Mouse (Mus musculus) intestine, embryonic 16.5 days (tissue): ENCODE results near the gene Tex2. TPM values are rescaled to one million over a fixed set of nuclear protein-coding genes. Genes with fewer than 3 reads are reported as not detected.

ENCODE experiments used
- ATAC-seq: fragments of 200-750 bp; cut with Nextera tagmentation; 2 replicates; pipeline ENCODE4 v1.8.0; 2017; ENCODE audit warnings: moderate TSS enrichment, moderate library complexity
- H3K27ac ChIP-seq: fragments of 300-500 bp; sonication (generic); 2 replicates; pipeline ENCODE4 v1.5.1; 2014; ENCODE audit warnings: mild to moderate bottlenecking, low read length
- H3K27me3 ChIP-seq: fragments of 300-500 bp; sonication (generic); replicated peaks from 2 replicates; pipeline ENCODE4 v1.6.1; 2014; ENCODE audit warnings: low read length, control low read depth, mixed read lengths; ENCODE audit not compliant: control insufficient read depth, insufficient read depth
- H3K36me3 ChIP-seq: fragments of 300-500 bp; sonication (generic); 2 replicates; pipeline ENCODE4 v1.6.1; 2014; ENCODE audit warnings: low read length, control low read depth; ENCODE audit not compliant: control insufficient read depth, insufficient read depth
- H3K4me1 ChIP-seq: fragments of 300-500 bp; sonication (generic); 2 replicates; pipeline ENCODE4 v1.6.1; 2014; ENCODE audit warnings: low read length, control low read depth, mixed read lengths; ENCODE audit not compliant: control insufficient read depth, insufficient read depth
- H3K4me2 ChIP-seq: fragments of 300-500 bp; sonication (generic); 2 replicates; pipeline ENCODE4 v1.6.1; 2014; ENCODE audit warnings: low read depth, low read length, control low read depth
- H3K4me3 ChIP-seq: fragments of 300-500 bp; sonication (generic); 2 replicates; pipeline ENCODE4 v1.5.1; 2014; ENCODE audit warnings: mild to moderate bottlenecking, low read length
- H3K9ac ChIP-seq: fragments of 300-500 bp; sonication (generic); 2 replicates; pipeline ENCODE4 v1.6.1; 2014; ENCODE audit warnings: low read depth, low read length
- H3K9me3 ChIP-seq: fragments of 300-500 bp; sonication (generic); 2 replicates; pipeline ENCODE4 v1.6.1; 2016; ENCODE audit warnings: low read length, control low read depth; ENCODE audit not compliant: control insufficient read depth
- WGBS: fragments of 180-500 bp; shearing (Covaris S2); extraction: QIAGEN DNeasy Blood & Tissue Kit; methylation state at CpG from one replicate; pipeline ENCODE4 v1.1.7; 2014; 5-methylcytosine and 5-hydroxymethylcytosine counted together
- polyA plus RNA-seq: library from polyadenylated mRNA; unstranded; fragments of >200 nt; fragmentation: Nextera tagmentation; extraction: Ambion mirVana; gene quantifications from 2 replicates; pipeline ENCODE4 v1.2.1, GENCODE M21; 2015

The Tex2 gene
- polyA plus RNA-seq, 1 experiment from 2014 or later, result 11.7 TPM

GRCm38 (mm10) chr11:106488126-106488561 lies 125.1 kb downstream of the Tex2 start:
- peak overlapping the region; percentile 58 for H3K9ac ChIP-seq
- peaks cover 16% of the 10 kb centered on the region for H3K4me1 ChIP-seq
- no peaks in the 10 kb centered on the region for H3K9me3 ChIP-seq
- peak; percentile 65 for ATAC-seq
- H3K4me3 ChIP-seq, result peak overlapping the region; percentile 97
- no peaks in the 10 kb centered on the region for H3K27me3 ChIP-seq
- H3K36me3 ChIP-seq, result no peaks in the 10 kb centered on the region
- H3K4me2 ChIP-seq, result peak overlapping the region; percentile 83
- 12% methylated on average over 17 of the region's 17 CpGs for WGBS
- peak overlapping the region; percentile 57 for H3K27ac ChIP-seq

GRCm38 (mm10) chr11:106487733-106488115 lies 125.5 kb downstream of the Tex2 start, which contains the start of gene Ern1:
Gene Ern1 (minus strand): TSS chr11:106487852.
- Histone ChIP-seq H3K9me3 (no peaks in the 10 kb centered on the region), H3K4me2 (peak within 1 kb of the TSS; percentile 83), H3K4me1 (peaks cover 16% of the 10 kb centered on the region), H3K9ac (peak within 1 kb of the TSS; percentile 93), H3K4me3 (peak within 1 kb of the TSS; percentile 97), H3K36me3 (no peaks in the 10 kb centered on the region), H3K27me3 (no peaks in the 10 kb centered on the region), H3K27ac (peak within 1 kb of the TSS; percentile 92)
- ATAC-seq, result peak; percentile 98
- WGBS, result 0% methylated on average over 28 of the region's 28 CpGs

GRCm38 (mm10) chr11:106486866-106487732 lies 126.1 kb downstream of the Tex2 start:
- WGBS, result under 1% methylated on average over 86 of the region's 86 CpGs

GRCm38 (mm10) chr11:106486042-106486865 lies 127.0 kb downstream of the Tex2 start:
- WGBS, result 30% methylated on average over 16 of the region's 16 CpGs
- H3K4me1 ChIP-seq, result peaks cover 19% of the 10 kb centered on the region
- H3K9me3 ChIP-seq, result no peaks in the 10 kb centered on the region
- peak overlapping the region; percentile 97 for H3K4me3 ChIP-seq
- H3K4me2 ChIP-seq, result peak overlapping the region; percentile 83
- ATAC-seq, result no peak
- H3K36me3 ChIP-seq, result no peaks in the 10 kb centered on the region
- H3K27me3 ChIP-seq, result no peaks in the 10 kb centered on the region
- H3K27ac ChIP-seq, result no peak overlapping the region
- H3K9ac ChIP-seq, result peak overlapping the region; percentile 93

More at GRCm38 (mm10) chr11:106486866-106487732, 126.1 kb downstream of the Tex2 start:
- Histone ChIP-seq H3K4me2 (peak overlapping the region; percentile 83), H3K9ac (peak overlapping the region; percentile 93), H3K27me3 (no peaks in the 10 kb centered on the region), H3K9me3 (no peaks in the 10 kb centered on the region), H3K4me3 (peak overlapping the region; percentile 97), H3K27ac (peak overlapping the region; percentile 92), H3K4me1 (peaks cover 16% of the 10 kb centered on the region), H3K36me3 (no peaks in the 10 kb centered on the region)
- peak; percentile 85 for ATAC-seq

GRCm38 (mm10) chr11:106485611-106486010 lies 127.6 kb downstream of the Tex2 start:
- Histone ChIP-seq H3K4me2 (no peak overlapping the region; the same call in 1 of the 2 replicates), H3K27ac (no peak overlapping the region), H3K4me3 (no peak overlapping the region), H3K36me3 (no peaks in the 10 kb centered on the region), H3K27me3 (no peaks in the 10 kb centered on the region), H3K9ac (no peak overlapping the region), H3K4me1 (peaks cover 19% of the 10 kb centered on the region), H3K9me3 (no peaks in the 10 kb centered on the region)
- no peak for ATAC-seq
- 74% methylated on average over 4 of the region's 4 CpGs for WGBS

- H3K27me3 ChIP-seq, result no peaks in the 10 kb centered on the region
- ATAC-seq, result no peak
- WGBS, result 83% methylated on average over 4 of the region's 4 CpGs
Observed at GRCm38 (mm10) chr11:106484875-106485274, 128.3 kb downstream of the Tex2 start.

GRCm38 (mm10) chr11:106482867-106483266 lies 130.4 kb downstream of the Tex2 start:
- no peak overlapping the region for H3K9ac ChIP-seq
- peaks cover 11% of the 10 kb centered on the region for H3K4me1 ChIP-seq
- H3K4me3 ChIP-seq, result no peak overlapping the region
- ATAC-seq, result no peak
- H3K27ac ChIP-seq, result no peak overlapping the region
- H3K4me2 ChIP-seq, result no peak overlapping the region
- H3K36me3 ChIP-seq, result no peaks in the 10 kb centered on the region
- no peaks in the 10 kb centered on the region for H3K27me3 ChIP-seq
- H3K9me3 ChIP-seq, result no peaks in the 10 kb centered on the region
- 81% methylated on average over 8 of the region's 8 CpGs for WGBS

More at GRCm38 (mm10) chr11:106484875-106485274, 128.3 kb downstream of the Tex2 start:
- no peaks in the 10 kb centered on the region for H3K9me3 ChIP-seq
- H3K9ac ChIP-seq, result no peak overlapping the region
- H3K4me2 ChIP-seq, result no peak overlapping the region
- peaks cover 19% of the 10 kb centered on the region for H3K4me1 ChIP-seq
- no peak overlapping the region for H3K27ac ChIP-seq
- no peak overlapping the region for H3K4me3 ChIP-seq
- H3K36me3 ChIP-seq, result no peaks in the 10 kb centered on the region

- no peak for ATAC-seq
- Histone ChIP-seq H3K36me3 (no peaks in the 10 kb centered on the region), H3K27me3 (no peaks in the 10 kb centered on the region), H3K9ac (no peak overlapping the region), H3K4me3 (no peak overlapping the region), H3K27ac (no peak overlapping the region), H3K4me1 (peaks cover 10% of the 10 kb centered on the region), H3K4me2 (no peak overlapping the region), H3K9me3 (no peaks in the 10 kb centered on the region)
- 31% methylated on average over 4 of the region's 4 CpGs for WGBS
Observed at GRCm38 (mm10) chr11:106481651-106482050, 131.6 kb downstream of the Tex2 start.

- H3K4me3 ChIP-seq, result no peak overlapping the region
- H3K36me3 ChIP-seq, result no peaks in the 10 kb centered on the region
- H3K9me3 ChIP-seq, result no peaks in the 10 kb centered on the region
- H3K27me3 ChIP-seq, result no peaks in the 10 kb centered on the region
- H3K4me2 ChIP-seq, result no peak overlapping the region
- H3K4me1 ChIP-seq, result 0 out of 2 replicates have a peak, but pooled peaks cover 5% of the 10 kb centered on the region
- H3K9ac ChIP-seq, result no peak overlapping the region
- H3K27ac ChIP-seq, result no peak overlapping the region
- WGBS, result 67% methylated on average over 3 of the region's 3 CpGs
- no peak for ATAC-seq
Observed at GRCm38 (mm10) chr11:106480530-106480885, 132.7 kb downstream of the Tex2 start.
